Comparison of ENCODE assay signal across 28 mouse cellular contexts in the genomic region with DNA sequence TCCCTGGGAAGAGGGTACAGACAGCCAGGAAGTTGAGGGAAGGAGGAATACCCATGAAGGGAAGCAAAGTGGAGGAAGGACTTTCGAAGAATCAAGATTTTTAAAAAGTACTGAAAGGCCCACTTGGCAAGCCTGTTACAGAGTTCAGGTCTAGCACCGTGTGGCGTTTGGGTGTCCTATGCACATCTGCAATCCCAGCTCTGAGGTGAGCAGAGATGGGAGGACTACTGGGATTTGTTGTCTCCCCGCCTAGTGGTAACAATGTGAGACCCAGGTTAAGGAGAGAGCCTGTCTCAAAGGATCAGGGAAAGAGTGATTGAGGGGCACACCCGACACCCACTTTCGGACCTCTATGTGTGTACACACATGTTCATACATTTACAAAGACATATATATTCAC.
"Had no signal": no experiment of that assay in that cellular context is flagged by ENCODE, and none has a peak within 500 bp of the region (broad histone marks: within the 10 kb centered on the region; RNA-seq: fewer than 3 reads in every experiment).

No protein-coding gene starts in this region.

- H3K27ac ChIP-seq: limb, embryonic 10.5 days; limb, embryonic 12.5 days; limb, embryonic 13.5 days; limb, embryonic 15.5 days; liver, embryonic 12.5 days; liver, embryonic 13.5 days; liver, embryonic 14.5 days; liver, embryonic 15.5 days; lung, embryonic 15.5 days; macrophage; midbrain, embryonic 10.5 days; midbrain, embryonic 12.5 days; midbrain, embryonic 13.5 days; midbrain, embryonic 15.5 days; neural tube, embryonic 12.5 days had no signal

- DNase-seq: left cerebral cortex, postnatal 4 days; liver; liver, embryonic 13.5 days; liver, postnatal 0 days; lung, adult 18-20 months; lung, adult 2 months; lung, embryonic 14.5 days; lung, postnatal 10 days; lung, postnatal 14 days; lung, postnatal 36 days; lung, postnatal 4 days; midbrain, embryonic 14.5 days had no signal

- H3K27me3 ChIP-seq: limb, embryonic 12.5 days; limb, embryonic 13.5 days; limb, embryonic 15.5 days; liver, embryonic 12.5 days; liver, embryonic 13.5 days; liver, embryonic 15.5 days; lung, embryonic 15.5 days; midbrain, embryonic 12.5 days; midbrain, embryonic 13.5 days; midbrain, embryonic 15.5 days; neural tube, embryonic 12.5 days had no signal

- H3K4me3 ChIP-seq: limb, embryonic 10.5 days; limb, embryonic 12.5 days; limb, embryonic 13.5 days; limb, embryonic 15.5 days; liver, embryonic 12.5 days; liver, embryonic 13.5 days; liver, embryonic 15.5 days; lung, embryonic 15.5 days; megakaryocyte, embryonic 14.5 days; midbrain, embryonic 10.5 days; midbrain, embryonic 12.5 days; midbrain, embryonic 13.5 days; midbrain, embryonic 15.5 days; myocyte; neural tube, embryonic 12.5 days had no signal

- H3K4me1 ChIP-seq: limb, embryonic 13.5 days; limb, embryonic 15.5 days; liver, embryonic 12.5 days; liver, embryonic 13.5 days; liver, embryonic 15.5 days; megakaryocyte, embryonic 14.5 days; midbrain, embryonic 10.5 days; midbrain, embryonic 12.5 days; midbrain, embryonic 13.5 days; midbrain, embryonic 15.5 days; neural tube, embryonic 12.5 days had no signal

- H3K36me3 ChIP-seq: limb, embryonic 10.5 days; limb, embryonic 12.5 days; limb, embryonic 13.5 days; limb, embryonic 15.5 days; liver, embryonic 12.5 days; liver, embryonic 13.5 days; liver, embryonic 15.5 days; lung, embryonic 15.5 days; midbrain, embryonic 10.5 days had no signal

- H3K9me3 ChIP-seq: limb, embryonic 10.5 days; limb, embryonic 12.5 days; limb, embryonic 13.5 days; limb, embryonic 15.5 days; liver, embryonic 12.5 days; liver, embryonic 13.5 days; liver, embryonic 15.5 days; lung, embryonic 15.5 days; megakaryocyte, embryonic 14.5 days; midbrain, embryonic 10.5 days; midbrain, embryonic 12.5 days; midbrain, embryonic 13.5 days; midbrain, embryonic 15.5 days; neural tube, embryonic 12.5 days had no signal
